Mouse (Mus musculus): ENCODE measurements around the gene Prcd. TPM values are rescaled to one million over a fixed set of nuclear protein-coding genes. Genes with fewer than 3 reads are reported as not detected.
"Not testable (repeated sequence)": the region's sequence is repeated elsewhere in the genome, so short reads cannot be mapped to it uniquely, and the experiment has no call there.

The Prcd gene
- polyA plus RNA-seq, 1 experiment from 2014 or later, result 1.9 TPM

DNA sequence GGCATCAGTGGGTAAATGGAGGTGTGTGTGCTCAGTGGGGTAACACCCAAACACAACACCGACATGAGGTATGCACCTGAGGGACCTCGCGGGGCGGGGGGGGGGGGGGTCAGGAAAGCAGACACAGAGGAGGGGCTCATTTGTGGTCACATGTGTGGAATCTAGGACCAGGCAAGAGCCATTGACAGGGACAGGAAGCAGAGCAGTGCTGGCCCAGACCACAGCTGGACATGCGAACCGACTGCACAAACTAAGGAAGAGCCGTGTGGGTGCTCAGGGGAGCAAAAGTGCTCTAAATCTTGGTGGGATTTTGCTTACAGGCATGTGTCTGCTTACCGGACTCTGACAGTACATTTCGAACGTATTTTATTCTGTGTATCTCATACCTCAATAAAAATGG is 12.0 kb downstream of the Prcd start:
- ATAC-seq (ENCODE audit: insufficient number of reproducible peaks, low FRiP score, low TSS enrichment, low read depth), result no peak

GRCm38 (mm10) chr11:116666566-116666965 is 13.2 kb downstream of the Prcd start:
- peaks cover 14% of the 10 kb centered on the region for H3K27me3 ChIP-seq
- no peak overlapping the region for H3K4me3 ChIP-seq
- no peaks in the 10 kb centered on the region for H3K9me3 ChIP-seq
- H3K9ac ChIP-seq, result no peak overlapping the region
- H3K4me1 ChIP-seq, result peaks cover 32% of the 10 kb centered on the region
- 63% methylated on average over 9 of the region's 9 CpGs for WGBS
- no peak for ATAC-seq (ENCODE audit: insufficient number of reproducible peaks, low FRiP score, low TSS enrichment, low read depth)
- no peak overlapping the region for H3K4me2 ChIP-seq
- H3K36me3 ChIP-seq, result no peaks in the 10 kb centered on the region
- H3K27ac ChIP-seq, result no peak overlapping the region

More for the DNA sequence above, 12.0 kb downstream of the Prcd start:
- Histone ChIP-seq H3K27ac (no peak overlapping the region), H3K27me3 (peaks cover 14% of the 10 kb centered on the region), H3K4me1 (peaks cover 31% of the 10 kb centered on the region), H3K36me3 (no peaks in the 10 kb centered on the region), H3K9me3 (no peaks in the 10 kb centered on the region), H3K9ac (no peak overlapping the region), H3K4me2 (no peak overlapping the region), H3K4me3 (no peak overlapping the region)
- 70% methylated on average over 10 of the region's 10 CpGs for WGBS

- Histone ChIP-seq H3K4me1 (peaks cover 29% of the 10 kb centered on the region; the same call in 1 of the 2 replicates), H3K27me3 (peaks cover 12% of the 10 kb centered on the region)
- not testable (repeated sequence) for H3K4me3 ChIP-seq; H3K9ac ChIP-seq; H3K9me3 ChIP-seq; ATAC-seq (ENCODE audit: insufficient number of reproducible peaks, low FRiP score, low TSS enrichment, low read depth); H3K27ac ChIP-seq; H3K4me2 ChIP-seq; H3K36me3 ChIP-seq
- WGBS, result 84% methylated on average over 4 of the region's 5 CpGs
These were observed 13.7 kb downstream of the Prcd start for GRCm38 (mm10) chr11:116667012-116667411.

- peaks cover 5% of the 10 kb centered on the region; the same call in 1 of the 2 replicates for H3K27me3 ChIP-seq
- H3K27ac ChIP-seq, result no peak overlapping the region
- WGBS, result 83% methylated on average over 8 of the region's 8 CpGs
- no peak overlapping the region for H3K4me2 ChIP-seq
- no peak overlapping the region for H3K9ac ChIP-seq
- peaks cover 2% of the 10 kb centered on the region; the same call in 1 of the 2 replicates for H3K36me3 ChIP-seq
- ATAC-seq (ENCODE audit: insufficient number of reproducible peaks, low FRiP score, low TSS enrichment, low read depth), result no peak
- no peak overlapping the region for H3K4me3 ChIP-seq
- H3K4me1 ChIP-seq, result peaks cover 29% of the 10 kb centered on the region
- no peaks in the 10 kb centered on the region for H3K9me3 ChIP-seq
These were observed 14.6 kb downstream of the Prcd start for GRCm38 (mm10) chr11:116667930-116668329.

- no peak for ATAC-seq (ENCODE audit: insufficient number of reproducible peaks, low FRiP score, low TSS enrichment, low read depth)
- Histone ChIP-seq H3K36me3 (peaks cover 7% of the 10 kb centered on the region; the same call in 1 of the 2 replicates), H3K27me3 (peaks cover under 1% of the 10 kb centered on the region; the same call in 1 of the 2 replicates), H3K27ac (no peak overlapping the region), H3K9ac (no peak overlapping the region), H3K4me2 (no peak overlapping the region), H3K4me3 (no peak overlapping the region), H3K9me3 (no peaks in the 10 kb centered on the region), H3K4me1 (peaks cover 30% of the 10 kb centered on the region)
- WGBS, result 64% methylated on average over 10 of the region's 10 CpGs
These were observed 15.1 kb downstream of the Prcd start for GRCm38 (mm10) chr11:116668381-116668825.

GRCm38 (mm10) chr11:116668839-116669238 is 15.5 kb downstream of the Prcd start:
- H3K27ac ChIP-seq, result no peak overlapping the region
- H3K4me3 ChIP-seq, result no peak overlapping the region
- H3K9me3 ChIP-seq, result no peaks in the 10 kb centered on the region
- no peak overlapping the region for H3K9ac ChIP-seq
- 26% methylated on average over 7 of the region's 7 CpGs for WGBS
- peaks cover 34% of the 10 kb centered on the region for H3K4me1 ChIP-seq
- H3K4me2 ChIP-seq, result no peak overlapping the region
- no peak for ATAC-seq (ENCODE audit: insufficient number of reproducible peaks, low FRiP score, low TSS enrichment, low read depth)
- no peaks in the 10 kb centered on the region for H3K27me3 ChIP-seq
- peaks cover 11% of the 10 kb centered on the region for H3K36me3 ChIP-seq

GRCm38 (mm10) chr11:116669316-116669715 is 16.0 kb downstream of the Prcd start:
- no peak overlapping the region for H3K9ac ChIP-seq
- H3K4me1 ChIP-seq, result peaks cover 37% of the 10 kb centered on the region
- no peaks in the 10 kb centered on the region for H3K9me3 ChIP-seq
- H3K36me3 ChIP-seq, result peaks cover 16% of the 10 kb centered on the region
- no peak overlapping the region for H3K4me3 ChIP-seq
- H3K4me2 ChIP-seq, result no peak overlapping the region
- 11% methylated on average over 5 of the region's 5 CpGs for WGBS
- no peaks in the 10 kb centered on the region for H3K27me3 ChIP-seq
- ATAC-seq (ENCODE audit: insufficient number of reproducible peaks, low FRiP score, low TSS enrichment, low read depth), result no peak
- H3K27ac ChIP-seq, result no peak overlapping the region

GRCm38 (mm10) chr11:116669787-116670365 is 16.5 kb downstream of the Prcd start:
- Histone ChIP-seq H3K27me3 (no peaks in the 10 kb centered on the region), H3K4me3 (no peak overlapping the region), H3K27ac (no peak overlapping the region), H3K9me3 (no peaks in the 10 kb centered on the region), H3K9ac (no peak overlapping the region), H3K4me2 (no peak overlapping the region), H3K4me1 (peaks cover 43% of the 10 kb centered on the region), H3K36me3 (peaks cover 21% of the 10 kb centered on the region)
- WGBS, result 50% methylated on average over 13 of the region's 13 CpGs
- ATAC-seq (ENCODE audit: insufficient number of reproducible peaks, low FRiP score, low TSS enrichment, low read depth), result no peak

DNA sequence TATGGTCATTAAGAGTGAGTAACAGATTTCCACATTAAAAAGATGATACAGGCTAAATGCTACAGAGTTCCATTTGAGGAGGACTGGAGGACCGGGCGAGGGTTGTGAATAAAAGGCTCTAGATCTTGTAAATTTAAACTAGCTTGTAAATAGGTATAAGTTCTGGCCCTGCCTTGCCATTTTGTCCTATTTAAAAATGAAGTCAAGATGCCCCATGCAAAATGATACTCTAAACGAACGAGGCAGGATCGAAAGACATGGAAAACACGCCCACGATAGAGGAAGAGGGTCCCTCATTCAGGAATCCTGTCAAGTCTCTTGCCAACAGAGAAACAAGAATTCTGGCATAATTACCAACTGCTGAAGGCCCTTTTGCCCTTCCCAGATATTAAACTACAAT is 17.1 kb downstream of the Prcd start:
- no peaks in the 10 kb centered on the region for H3K27me3 ChIP-seq
- no peak for ATAC-seq (ENCODE audit: insufficient number of reproducible peaks, low FRiP score, low TSS enrichment, low read depth)
- WGBS, result 54% methylated on average over 7 of the region's 7 CpGs
- no peaks in the 10 kb centered on the region for H3K9me3 ChIP-seq
- no peak overlapping the region for H3K9ac ChIP-seq
- H3K36me3 ChIP-seq, result peaks cover 26% of the 10 kb centered on the region
- peaks cover 44% of the 10 kb centered on the region for H3K4me1 ChIP-seq
- H3K4me3 ChIP-seq, result no peak overlapping the region
- no peak overlapping the region for H3K27ac ChIP-seq
- peak overlapping the region; percentile 72; the same call in 1 of the 2 replicates for H3K4me2 ChIP-seq

GRCm38 (mm10) chr11:116671112-116671844 is 17.9 kb downstream of the Prcd start:
- peak overlapping the region; percentile 72 for H3K27ac ChIP-seq
- peak overlapping the region; percentile 73 for H3K4me3 ChIP-seq
- WGBS, result under 1% methylated on average over 45 of the region's 45 CpGs
- H3K9me3 ChIP-seq, result no peaks in the 10 kb centered on the region
- H3K4me2 ChIP-seq, result peak overlapping the region; percentile 72
- H3K27me3 ChIP-seq, result no peaks in the 10 kb centered on the region
- ATAC-seq (ENCODE audit: insufficient number of reproducible peaks, low FRiP score, low TSS enrichment, low read depth), result peak; percentile 83
- H3K9ac ChIP-seq, result peak overlapping the region; percentile 76
- H3K36me3 ChIP-seq, result peaks cover 35% of the 10 kb centered on the region
- peaks cover 44% of the 10 kb centered on the region for H3K4me1 ChIP-seq

DNA sequence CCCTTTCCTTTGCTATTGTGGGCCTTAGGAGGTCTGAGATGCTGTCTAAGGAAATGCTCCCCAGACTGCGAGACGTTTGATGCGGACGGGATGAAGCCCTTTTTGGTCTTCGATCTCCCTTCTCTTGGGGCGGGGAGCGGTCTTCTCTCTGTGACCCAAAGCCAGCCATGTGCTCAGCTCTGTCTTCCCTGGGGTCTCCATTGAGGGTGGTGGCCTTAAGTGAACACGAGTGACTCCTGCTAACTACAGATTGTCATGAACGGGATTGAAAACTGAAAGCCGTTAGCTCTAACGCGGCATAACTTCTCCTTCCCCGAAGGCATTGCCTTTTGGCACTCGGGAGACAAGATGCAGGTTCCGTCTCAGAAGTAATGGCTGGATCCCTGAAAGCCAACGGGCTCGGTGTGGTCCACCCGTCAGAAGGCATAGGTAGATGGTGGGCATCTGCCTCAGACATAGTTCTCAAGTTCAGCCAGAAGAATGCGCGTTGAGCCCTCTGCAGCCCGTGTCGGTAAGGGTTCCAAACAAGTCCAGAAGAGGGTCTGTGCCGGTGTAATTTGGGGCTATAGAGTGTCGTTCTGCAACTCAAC is 18.6 kb downstream of the Prcd start:
- WGBS, result under 1% methylated on average over 24 of the region's 24 CpGs
- Histone ChIP-seq H3K4me2 (peak overlapping the region; percentile 72), H3K9ac (peak overlapping the region; percentile 76), H3K9me3 (no peaks in the 10 kb centered on the region), H3K36me3 (peaks cover 42% of the 10 kb centered on the region), H3K4me3 (peak overlapping the region; percentile 73), H3K27me3 (no peaks in the 10 kb centered on the region), H3K27ac (peak overlapping the region; percentile 72), H3K4me1 (peaks cover 44% of the 10 kb centered on the region)
- ATAC-seq (ENCODE audit: insufficient number of reproducible peaks, low FRiP score, low TSS enrichment, low read depth), result 0 out of 2 replicates have a peak, but pooled peaks have one; percentile 30

- ATAC-seq (ENCODE audit: insufficient number of reproducible peaks, low FRiP score, low TSS enrichment, low read depth), result no peak
- Histone ChIP-seq H3K9ac (peak overlapping the region; percentile 76; the same call in 1 of the 2 replicates), H3K27me3 (no peaks in the 10 kb centered on the region), H3K9me3 (no peaks in the 10 kb centered on the region), H3K36me3 (peaks cover 48% of the 10 kb centered on the region), H3K4me2 (peak overlapping the region; percentile 72), H3K4me1 (peaks cover 44% of the 10 kb centered on the region), H3K27ac (no peak overlapping the region), H3K4me3 (peak overlapping the region; percentile 73)
- WGBS, result 18% methylated on average over 7 of the region's 7 CpGs
These were observed 19.3 kb downstream of the Prcd start for GRCm38 (mm10) chr11:116672595-116672994.
